Mouse (Mus musculus) spleen, adult 2 months (tissue): ENCODE results near the gene Agbl1.

Experiments
- CTCF ChIP-seq: fragments of 200-500 bp; IDR thresholded peaks from 2 replicates; pipeline ENCODE4 v1.5.1; 2011; ENCODE audit warnings: mild to moderate bottlenecking, inconsistent platforms; ENCODE audit not compliant: insufficient read depth, insufficient read length, insufficient replicate concordance; ENCODE audit errors: extremely low read depth
- POLR2A ChIP-seq: fragments of 200-500 bp; IDR thresholded peaks from 2 replicates; pipeline ENCODE4 v1.6.1; 2011; ENCODE audit warnings: low read depth, low read length, inconsistent platforms

DNA sequence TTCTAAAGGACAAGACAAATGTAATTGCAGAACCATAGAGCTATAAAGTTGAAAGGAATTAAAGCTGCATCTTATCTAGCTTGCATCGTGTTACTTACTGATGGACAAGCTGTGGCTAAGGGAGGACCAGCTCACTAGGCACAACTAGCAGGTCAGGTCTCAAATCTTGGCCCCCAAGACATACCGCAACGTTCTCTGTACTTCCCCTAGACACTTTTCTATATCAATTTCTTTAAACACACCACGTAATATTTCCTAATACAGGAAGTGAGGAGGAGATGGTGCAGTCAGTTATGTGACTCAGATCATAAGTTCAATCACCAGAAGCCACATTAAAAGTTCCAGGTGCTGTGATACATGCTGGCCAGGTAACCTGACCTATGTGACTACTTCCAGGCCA, 919.1 kb downstream of the Agbl1 start:
- TF ChIP-seq CTCF (no peak), POLR2A (no peak)
